Mouse (Mus musculus): ENCODE results near the gene Rlim.

DNA sequence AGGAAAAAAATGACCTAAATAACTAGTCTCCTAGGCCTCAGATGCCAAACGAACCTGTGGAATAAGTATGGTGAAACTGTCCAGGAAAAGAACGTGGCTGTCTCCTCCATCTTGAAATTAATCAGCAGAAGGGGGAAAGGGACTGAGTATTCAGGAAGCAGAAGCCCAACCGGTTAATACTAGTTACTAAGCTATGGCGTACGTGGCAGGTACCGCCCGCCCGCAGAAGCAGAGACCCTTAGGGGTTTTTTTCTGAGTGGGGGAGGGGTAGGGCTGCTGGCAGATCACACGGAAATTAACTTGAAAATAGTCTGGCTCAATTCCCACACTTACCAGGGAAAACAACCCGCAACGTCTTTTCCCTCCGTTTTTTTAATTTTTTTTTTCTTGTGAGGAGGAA lies 1.0 kb downstream of the Rlim start:
- TF ChIP-seq CHD2 (IDR thresholded peaks at IDR 0.05; ENCODE audit: low read depth, low read length) (no peak), MAFK (IDR thresholded peaks at IDR 0.05; ENCODE audit: insufficient read depth, low read depth, low read length) (no peak), ZNF384 (IDR thresholded peaks at IDR 0.05; ENCODE audit: low read depth, low read length) (peak; percentile 68), ZC3H11A (IDR thresholded peaks at IDR 0.05; ENCODE audit: borderline replicate concordance, low read depth, low read length) (no peak)
